Mouse (Mus musculus) embryonic stem cell, embryonic (primary cell): ENCODE measurements around the gene 5330417C22Rik.

ENCODE experiments used
- CTCF ChIA-PET, 4 experiments: fragments of 300-600 bp in 2 of 4; fragments of 350-600 bp in 2 of 4; sonication (Branson Sonifier 250); formaldehyde crosslinking; loops; one replicate each; lab custom pipeline; 2022; ENCODE audit warnings: inconsistent platforms in 2 of 4; lab: Charles Lee
- POLR2A ChIA-PET, 4 experiments: fragments of 300-600 bp in 2 of 4; fragments of 350-600 bp in 2 of 4; sonication (Branson Sonifier 250); formaldehyde crosslinking; loops; one replicate each; lab custom pipeline; 2022; ENCODE audit warnings: antibody characterized with exemption in 4 of 4, inconsistent platforms in 1 of 4; lab: Charles Lee

Gene 5330417C22Rik

DNA sequence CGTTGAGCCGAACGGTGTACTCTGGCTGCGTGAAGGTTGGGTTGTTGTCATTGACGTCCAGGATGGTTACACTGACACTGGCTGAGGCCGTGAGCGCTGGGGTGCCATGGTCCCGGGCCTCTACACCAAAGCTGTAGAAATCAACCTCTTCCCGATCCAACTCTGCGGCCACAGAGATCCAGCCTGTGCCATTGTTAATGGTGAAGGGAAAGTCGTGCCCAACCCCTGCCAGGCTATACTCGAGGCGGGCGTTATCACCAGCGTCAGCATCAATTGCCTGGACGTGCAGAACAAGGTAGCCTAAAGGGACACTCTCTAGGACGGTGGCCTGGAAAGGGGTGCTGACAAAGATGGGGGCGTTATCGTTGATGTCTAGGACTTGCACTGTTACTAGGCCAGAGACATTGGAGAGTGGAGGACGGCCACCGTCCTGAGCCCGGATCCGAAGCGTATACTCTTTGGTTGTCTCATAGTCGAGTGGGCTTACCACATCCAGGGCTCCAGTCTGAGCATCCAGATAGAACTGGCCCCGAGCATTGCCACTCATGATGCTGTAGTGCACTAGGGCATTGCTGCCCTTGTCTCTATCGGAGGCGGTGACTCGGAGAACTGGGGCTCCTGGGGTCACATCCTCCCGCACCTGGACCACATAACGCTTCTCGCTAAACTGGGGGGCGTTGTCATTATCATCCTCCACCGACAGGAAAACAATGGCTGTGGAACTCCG is 122.5 kb downstream of the 5330417C22Rik start:
- ChIA-PET CTCF (interaction anchor here in 1 of 4 experiments (1.0 kb wide), 1 partner anchor 25 kb away, joined by 4 read pairs; no protein-coding TSS in a partner anchor), POLR2A (interaction anchor here in 2 of 4 experiments (1.1 to 3.4 kb wide), 4 partner anchors 10 to 157 kb away, joined by 4 to 13 read pairs (median 8); partner anchors contain the start of gene Psma5 (in 1 of the 2))

GRCm38 (mm10) chr3:108411754-108412121 is 124.6 kb downstream of the 5330417C22Rik start:
- POLR2A ChIA-PET, result interaction anchor here (0.6 to 2.8 kb wide), 14 partner anchors 10 to 157 kb away, joined by 3 to 11 read pairs (median 4); partner anchors contain the start of gene Sars (in 3 of the 4)
- CTCF ChIA-PET, result interaction anchor here in 3 of 4 experiments (0.6 to 1.2 kb wide), 4 partner anchors 9 to 247 kb away, joined by 3 to 7 read pairs (median 3); partner anchors contain the start of gene Psma5 (in 1 of the 3)

DNA sequence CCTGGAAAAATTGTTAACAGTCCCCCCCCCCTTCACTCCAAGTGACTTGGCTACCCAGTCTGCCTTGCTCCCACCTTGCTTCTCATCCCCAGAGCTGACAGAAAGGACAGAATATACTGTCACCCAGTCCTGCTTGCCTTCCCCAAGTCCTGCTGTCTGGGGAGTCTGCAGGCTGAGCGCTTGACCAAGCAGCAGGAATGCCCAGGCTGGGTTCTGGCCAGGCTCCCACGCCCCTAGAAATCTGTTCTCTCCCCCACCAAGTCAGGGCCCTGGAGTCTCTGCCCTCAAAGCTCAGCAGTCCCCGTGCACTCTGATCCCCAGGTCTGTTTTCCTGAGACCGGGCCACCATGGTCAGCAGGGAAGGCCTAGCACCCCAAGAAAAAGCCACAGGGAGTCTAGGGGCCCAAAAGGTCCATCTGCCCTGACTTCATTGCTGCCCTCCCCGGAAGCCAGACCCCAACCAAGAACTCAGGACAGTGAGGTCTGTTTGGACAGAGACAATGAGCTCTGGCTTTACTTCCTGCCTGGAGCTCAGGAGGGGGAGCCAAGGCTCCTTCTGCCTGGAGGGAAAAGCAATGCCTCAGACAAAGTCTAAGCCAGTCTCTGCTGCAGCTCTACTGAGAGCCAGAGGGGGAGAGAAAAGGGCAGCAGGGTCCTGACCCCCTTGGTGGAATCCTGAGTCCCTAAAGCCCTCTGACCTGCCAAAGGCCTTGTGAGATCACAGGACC is 125.1 kb downstream of the 5330417C22Rik start:
- POLR2A ChIA-PET, result interaction anchor here (0.6 to 2.8 kb wide), 16 partner anchors 9 to 157 kb away, joined by 3 to 11 read pairs (median 4); partner anchors contain the start of genes Sars (in 3 of the 4) and Psrc1 (in 1 of the 4)

GRCm38 (mm10) chr3:108410359-108410714 is 126.0 kb downstream of the 5330417C22Rik start:
- CTCF ChIA-PET, result interaction anchor here in 1 of 4 experiments (1.2 kb wide), 1 partner anchor 9 kb away, joined by 3 read pairs; no protein-coding TSS in a partner anchor
- POLR2A ChIA-PET, result interaction anchor here in 2 of 4 experiments (0.8 to 2.8 kb wide), 4 partner anchors 9 to 34 kb away, joined by 3 to 11 read pairs (median 6); partner anchors contain the start of genes Sars (in 2 of the 2) and Psrc1 (in 1 of the 2)

More for the DNA sequence above, 125.1 kb downstream of the 5330417C22Rik start:
- CTCF ChIA-PET, result interaction anchor here in 2 of 4 experiments (0.6 to 1.2 kb wide), 5 partner anchors 9 to 247 kb away, joined by 3 to 7 read pairs (median 3); no protein-coding TSS in a partner anchor

GRCm38 (mm10) chr3:108409656-108410358 is 126.5 kb downstream of the 5330417C22Rik start:
- CTCF ChIA-PET, result interaction anchor here in 1 of 4 experiments (1.2 kb wide), 1 partner anchor 8 kb away, joined by 3 read pairs; no protein-coding TSS in a partner anchor
- POLR2A ChIA-PET, result interaction anchor here in 2 of 4 experiments (1.5 to 2.8 kb wide), 3 partner anchors 35 kb away, joined by 5 to 11 read pairs (median 9); partner anchors contain the start of gene Sars (in 2 of the 2)

DNA sequence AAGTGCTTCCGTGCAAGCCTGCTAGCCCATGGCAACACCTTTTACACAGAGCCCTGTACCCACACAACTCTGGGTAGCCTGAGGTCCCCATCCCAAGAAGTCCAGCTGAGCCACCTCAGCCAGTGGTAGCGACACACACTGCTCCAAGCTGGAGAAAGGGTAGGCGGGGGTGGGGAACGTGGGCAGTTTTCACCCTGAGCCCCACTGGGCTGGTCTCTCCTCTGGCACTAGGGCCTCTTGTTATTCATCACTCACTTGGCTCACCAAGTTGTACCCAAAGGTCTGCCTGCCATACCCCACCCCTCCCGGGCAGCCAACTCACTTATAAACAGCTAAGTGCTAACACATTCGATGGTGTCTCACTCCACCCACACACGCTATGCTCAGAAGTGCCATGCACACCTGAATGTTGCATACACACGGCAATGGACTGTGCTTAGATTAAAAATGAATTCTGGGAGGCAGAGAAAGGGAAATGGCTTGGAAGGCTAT is 127.8 kb downstream of the 5330417C22Rik start:
- ChIA-PET CTCF (interaction anchor here in 2 of 4 experiments (0.6 kb wide), 2 partner anchors 121 to 261 kb away, joined by 3 to 7 read pairs; no protein-coding TSS in a partner anchor), POLR2A (interaction anchor here in 2 of 4 experiments (0.5 to 1.5 kb wide), 7 partner anchors 15 to 162 kb away, joined by 3 to 5 read pairs (median 4); partner anchors contain the start of gene Sars (in 1 of the 2))

GRCm38 (mm10) chr3:108406306-108406885 is 129.9 kb downstream of the 5330417C22Rik start:
- ChIA-PET POLR2A (interaction anchor here in 2 of 4 experiments (0.7 to 1.1 kb wide), 5 partner anchors 17 to 166 kb away, joined by 3 to 5 read pairs (median 3); partner anchors contain the start of genes Sars (in 1 of the 2) and Taf13 (in 1 of the 2)), CTCF (no interaction called here)
